ENCODE assay signal across 13 mouse cellular contexts in genomic region chrX:99232331-99232730, GRCm38 (mm10).
DNase-seq lines count a peak whose midpoint lies in the region; ATAC-seq lines count a peak whose summit lies in the region.
"Had no signal": no experiment of that assay in that cellular context is flagged by ENCODE, and none has a peak within 500 bp of the region (broad histone marks: within the 10 kb centered on the region; RNA-seq: fewer than 3 reads in every experiment).

No protein-coding gene starts in this region.

- intact Hi-C loops in heart, postnatal 36 days (cut with DNase I) = loop anchor here (5.0 kb wide), 3 partner anchors 60 to 125 kb away; partner anchors contain the start of gene Efnb1

- ATAC-seq in forebrain, embryonic 11.5 days (replicated peaks; ENCODE audit: low FRiP score) = peak; percentile 53; the same call in 1 of the 2 replicates
- ATAC-seq in forebrain, embryonic 13.5 days = no peak
- peak; percentile 36; the same call in 1 of the 2 replicates for ATAC-seq in kidney, embryonic 16.5 days (ENCODE audit: low FRiP score, low TSS enrichment)
- peak; percentile 41; the same call in 1 of the 2 replicates for ATAC-seq in neural tube, embryonic 14.5 days (ENCODE audit: low read depth)
- ATAC-seq: midbrain, embryonic 16.5 days had no signal

- no peak overlapping the region for H3K4me3 ChIP-seq in forebrain, embryonic 11.5 days (ENCODE audit: low read depth, low read length)
- H3K4me3 ChIP-seq in forebrain, embryonic 13.5 days = no peak overlapping the region
- H3K4me3 ChIP-seq in kidney, embryonic 16.5 days (ENCODE audit: low read length) = no peak overlapping the region
- H3K4me3 ChIP-seq in neural tube, embryonic 14.5 days (ENCODE audit: low read depth, low read length) = no peak overlapping the region
- H3K4me3 ChIP-seq: embryonic facial prominence, embryonic 13.5 days; neural tube, embryonic 13.5 days had no signal

- no peak overlapping the region for H3K27ac ChIP-seq in forebrain, embryonic 11.5 days (ENCODE audit: low read depth, low read length)
- no peak overlapping the region for H3K27ac ChIP-seq in forebrain, embryonic 13.5 days
- no peak overlapping the region for H3K27ac ChIP-seq in kidney, embryonic 16.5 days (ENCODE audit: low read length)
- no peak overlapping the region for H3K27ac ChIP-seq in neural tube, embryonic 14.5 days (ENCODE audit: low read depth, low read length)
- H3K27ac ChIP-seq: embryonic facial prominence, embryonic 13.5 days; neural tube, embryonic 13.5 days had no signal

- H3K36me3 ChIP-seq in forebrain, embryonic 11.5 days (ENCODE audit: control insufficient read depth, insufficient read depth, low read length) = no peaks in the 10 kb centered on the region
- no peaks in the 10 kb centered on the region for H3K36me3 ChIP-seq in forebrain, embryonic 13.5 days (ENCODE audit: poor library complexity, severe bottlenecking)
- H3K36me3 ChIP-seq in kidney, embryonic 16.5 days (ENCODE audit: insufficient read depth, low read length) = no peaks in the 10 kb centered on the region
- H3K36me3 ChIP-seq in neural tube, embryonic 14.5 days (ENCODE audit: control insufficient read depth, insufficient read depth, low read length) = no peaks in the 10 kb centered on the region
- H3K36me3 ChIP-seq: embryonic facial prominence, embryonic 13.5 days; neural tube, embryonic 13.5 days had no signal

- H3K4me2 ChIP-seq in forebrain, embryonic 11.5 days (ENCODE audit: low read depth, low read length, severe bottlenecking) = no peak overlapping the region
- no peak overlapping the region for H3K4me2 ChIP-seq in forebrain, embryonic 13.5 days
- H3K4me2 ChIP-seq in kidney, embryonic 16.5 days (replicated peaks; ENCODE audit: low read depth, low read length) = no peak overlapping the region
- H3K4me2 ChIP-seq in neural tube, embryonic 14.5 days (ENCODE audit: low read depth, low read length) = no peak overlapping the region
- H3K4me2 ChIP-seq: embryonic facial prominence, embryonic 13.5 days; neural tube, embryonic 13.5 days had no signal

- no peaks in the 10 kb centered on the region; the same call in 1 of the 2 replicates for H3K4me1 ChIP-seq in forebrain, embryonic 11.5 days (replicated peaks; ENCODE audit: control insufficient read depth, insufficient read depth, low read length)
- no peaks in the 10 kb centered on the region for H3K4me1 ChIP-seq in forebrain, embryonic 13.5 days
- peaks cover 15% of the 10 kb centered on the region; the same call in 1 of the 2 replicates for H3K4me1 ChIP-seq in kidney, embryonic 16.5 days (ENCODE audit: insufficient read depth, low read length)
- H3K4me1 ChIP-seq in neural tube, embryonic 14.5 days (ENCODE audit: control insufficient read depth, insufficient read depth, low read length) = no peaks in the 10 kb centered on the region
- H3K4me1 ChIP-seq: neural tube, embryonic 13.5 days had no signal

- H3K9me3 ChIP-seq in forebrain, embryonic 11.5 days (ENCODE audit: control insufficient read depth, low read length) = no peaks in the 10 kb centered on the region
- no peaks in the 10 kb centered on the region for H3K9me3 ChIP-seq in forebrain, embryonic 13.5 days (replicated peaks)
- H3K9me3 ChIP-seq in kidney, embryonic 16.5 days (ENCODE audit: low read length) = no peaks in the 10 kb centered on the region
- H3K9me3 ChIP-seq in neural tube, embryonic 14.5 days (ENCODE audit: control insufficient read depth, low read length) = no peaks in the 10 kb centered on the region
- H3K9me3 ChIP-seq: embryonic facial prominence, embryonic 13.5 days; neural tube, embryonic 13.5 days had no signal

- H3K27me3 ChIP-seq in forebrain, embryonic 11.5 days (ENCODE audit: control insufficient read depth, insufficient read depth, low read length) = peaks cover 7% of the 10 kb centered on the region
- peaks cover 8% of the 10 kb centered on the region; the same call in 1 of the 2 replicates for H3K27me3 ChIP-seq in forebrain, embryonic 13.5 days
- peaks cover 18% of the 10 kb centered on the region for H3K27me3 ChIP-seq in kidney, embryonic 16.5 days (ENCODE audit: insufficient read depth, low read length)
- H3K27me3 ChIP-seq in neural tube, embryonic 14.5 days (ENCODE audit: control insufficient read depth, insufficient read depth, low read length) = no peaks in the 10 kb centered on the region

- no peak overlapping the region for H3K9ac ChIP-seq in forebrain, embryonic 11.5 days (ENCODE audit: low read length)
- H3K9ac ChIP-seq in forebrain, embryonic 13.5 days = no peak overlapping the region
- H3K9ac ChIP-seq in kidney, embryonic 16.5 days (replicated peaks; ENCODE audit: low read length) = no peak overlapping the region
- no peak overlapping the region for H3K9ac ChIP-seq in neural tube, embryonic 14.5 days (replicated peaks; ENCODE audit: low read depth, low read length)
- H3K9ac ChIP-seq: embryonic facial prominence, embryonic 13.5 days; neural tube, embryonic 13.5 days had no signal

- WGBS in forebrain, embryonic 11.5 days = 49% methylated on average over 7 of the region's 7 CpGs
- WGBS in forebrain, embryonic 13.5 days = 48% methylated on average over 7 of the region's 7 CpGs
- 51% methylated on average over 7 of the region's 7 CpGs for WGBS in kidney, embryonic 16.5 days
- WGBS in neural tube, embryonic 14.5 days = 25% methylated on average over 6 of the region's 7 CpGs

- no peak for DNase-seq in forebrain, embryonic 11.5 days (ENCODE audit: low spot score)
- DNase-seq in kidney, postnatal 14 days = no peak
- no peak for DNase-seq in neural tube, embryonic 10.5 days (ENCODE audit: extremely low spot score, low spot score)
- DNase-seq in thymus, postnatal 36 days = no peak
- no peak for DNase-seq in heart, postnatal 36 days
- DNase-seq: cerebellum, postnatal 25 days; thymus, adult 2 months had no signal
